Mouse (Mus musculus) lung, embryonic 14.5 days (tissue): Measurements from ENCODE around the gene Sptlc3. TPM values are rescaled to one million over a fixed set of nuclear protein-coding genes. Genes with fewer than 3 reads are reported as not detected.

Experiments
- ATAC-seq: fragments of 200-750 bp; cut with Nextera tagmentation; 2 replicates; pipeline ENCODE4 v1.8.0; 2017; ENCODE audit warnings: mild to moderate bottlenecking, moderate TSS enrichment, moderate library complexity; ENCODE audit not compliant: insufficient read depth
- DNase-seq: peaks from one replicate; pipeline ENCODE4 v3.0.0-alpha.2; 2015
- H3K27ac ChIP-seq: fragments of 300-500 bp; sonication (generic); 2 replicates; pipeline ENCODE4 v1.5.1; 2014; ENCODE audit warnings: low read depth, mild to moderate bottlenecking, moderate library complexity
- H3K27me3 ChIP-seq: fragments of 300-500 bp; sonication (generic); 2 replicates; pipeline ENCODE4 v1.6.1; 2014; ENCODE audit warnings: low read length, control low read depth; ENCODE audit not compliant: insufficient read depth
- H3K36me3 ChIP-seq: fragments of 300-500 bp; sonication (generic); 2 replicates; pipeline ENCODE4 v1.6.1; 2014; ENCODE audit warnings: control low read depth; ENCODE audit not compliant: insufficient read depth
- H3K4me1 ChIP-seq: fragments of 300-500 bp; sonication (generic); 2 replicates; pipeline ENCODE4 v1.6.1; 2014; ENCODE audit warnings: antibody characterized with exemption, control low read depth; ENCODE audit not compliant: insufficient read depth
- H3K4me2 ChIP-seq: fragments of 300-500 bp; sonication (generic); 2 replicates; pipeline ENCODE4 v1.6.1; 2014; ENCODE audit warnings: mild to moderate bottlenecking
- H3K4me3 ChIP-seq: fragments of 300-500 bp; sonication (generic); 2 replicates; pipeline ENCODE4 v1.5.1; 2014; ENCODE audit warnings: low read depth, low read length
- H3K9ac ChIP-seq: fragments of 300-500 bp; sonication (generic); 2 replicates; pipeline ENCODE4 v1.6.1; 2014
- H3K9me3 ChIP-seq: fragments of 300-500 bp; sonication (generic); 2 replicates; pipeline ENCODE4 v1.6.1; 2016; ENCODE audit warnings: low read depth, low read length, control low read depth
- CTCF ChIP-seq: IDR thresholded peaks from 2 replicates; pipeline ENCODE4 v1.5.1; 2016; ENCODE audit warnings: antibody characterized with exemption, low read depth
- WGBS: fragments of 180-500 bp; shearing (Covaris S2); extraction: QIAGEN DNeasy Blood & Tissue Kit; methylation state at CpG from one replicate; pipeline ENCODE4 v1.1.7; 2014; 5-methylcytosine and 5-hydroxymethylcytosine counted together
- polyA plus RNA-seq: library from polyadenylated mRNA; unstranded; fragments of >200 nt; fragmentation: Nextera tagmentation; extraction: Ambion mirVana; gene quantifications from 2 replicates; pipeline ENCODE4 v1.2.1, GENCODE M21; 2014

The Sptlc3 gene
- polyA plus RNA-seq = 0.16 and 0.26 TPM in 2 replicates

GRCm38 (mm10) chr2:139493836-139494235 lies at the start of gene Sptlc3:
Gene Sptlc3 (plus strand): TSS chr2:139493913.
- peak; percentile 4 for DNase-seq
- no peak within 1 kb of the TSS for H3K4me2 ChIP-seq

GRCm38 (mm10) chr2:139467726-139468125 lies 26.0 kb upstream of the Sptlc3 start:
- H3K36me3 ChIP-seq = no peaks in the 10 kb centered on the region
- ATAC-seq = no peak
- no peak for DNase-seq

More at GRCm38 (mm10) chr2:139493836-139494235, at the start of gene Sptlc3:
- Histone ChIP-seq H3K27me3 (no peaks in the 10 kb centered on the region), H3K9ac (no peak within 1 kb of the TSS), H3K4me1 (0 out of 2 replicates have a peak, but pooled peaks cover 4% of the 10 kb centered on the region), H3K27ac (no peak within 1 kb of the TSS), H3K4me3 (no peak within 1 kb of the TSS), H3K36me3 (no peaks in the 10 kb centered on the region), H3K9me3 (no peaks in the 10 kb centered on the region)
- TF ChIP-seq CTCF = no peak
- ATAC-seq = no peak
- 47% methylated on average over 5 of the region's 5 CpGs for WGBS

DNA sequence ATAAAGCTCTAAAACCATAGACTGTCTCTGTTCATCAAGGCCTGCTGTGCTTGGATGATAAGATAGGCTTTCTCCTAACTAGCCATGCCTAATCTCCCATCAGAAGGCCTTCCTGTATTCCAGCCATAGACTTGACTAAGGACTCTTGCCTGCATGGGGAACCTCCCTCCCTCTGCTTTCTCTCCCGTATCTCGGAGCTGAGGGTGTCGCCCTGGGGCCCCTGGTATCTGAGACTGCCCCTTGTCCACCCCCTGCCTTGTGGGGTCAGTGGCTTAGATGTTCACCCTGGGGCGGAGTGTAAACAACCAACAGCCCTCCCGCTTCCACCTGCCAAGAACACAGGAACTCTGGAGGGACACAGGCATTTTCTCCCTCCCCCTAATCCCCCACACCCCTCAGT lies 5.0 kb upstream of the Sptlc3 start:
- H3K4me2 ChIP-seq = no peak overlapping the region
- H3K27ac ChIP-seq = no peak overlapping the region
- TF ChIP-seq CTCF = no peak
- 36% methylated on average over 5 of the region's 5 CpGs for WGBS
- no peak overlapping the region for H3K4me3 ChIP-seq
- H3K9me3 ChIP-seq = no peaks in the 10 kb centered on the region
- ATAC-seq (no peak), DNase-seq (no peak)
- no peaks in the 10 kb centered on the region for H3K36me3 ChIP-seq
- no peak overlapping the region for H3K9ac ChIP-seq
- no peaks in the 10 kb centered on the region for H3K27me3 ChIP-seq
- H3K4me1 ChIP-seq = 0 out of 2 replicates have a peak, but pooled peaks cover under 1% of the 10 kb centered on the region

More at GRCm38 (mm10) chr2:139467726-139468125, 26.0 kb upstream of the Sptlc3 start:
- WGBS = 70% methylated on average over 4 of the region's 4 CpGs
- H3K4me3 ChIP-seq = no peak overlapping the region
- no peaks in the 10 kb centered on the region for H3K9me3 ChIP-seq
- no peak overlapping the region for H3K4me2 ChIP-seq
- H3K27me3 ChIP-seq = no peaks in the 10 kb centered on the region
- H3K9ac ChIP-seq = no peak overlapping the region
- TF ChIP-seq CTCF = no peak
- no peak overlapping the region for H3K27ac ChIP-seq
- no peaks in the 10 kb centered on the region for H3K4me1 ChIP-seq

DNA sequence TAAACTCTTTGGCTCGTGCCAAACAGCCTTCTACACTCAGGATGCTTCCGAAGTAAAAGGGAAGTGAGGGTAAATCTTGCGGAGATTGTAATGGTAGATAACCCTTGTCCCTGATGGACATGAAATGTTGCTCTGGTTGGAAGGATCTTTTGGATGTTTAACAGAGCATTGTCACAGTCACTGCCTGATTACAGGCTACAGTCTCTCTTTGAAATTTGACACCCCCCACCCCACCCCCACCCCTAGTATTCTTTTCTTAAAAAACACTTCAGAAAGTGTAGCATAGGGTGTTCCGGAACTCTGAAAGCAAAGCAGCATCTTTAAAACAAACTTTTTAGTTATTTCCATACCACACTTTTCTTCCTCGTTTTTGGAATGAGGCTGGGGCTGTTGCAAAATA lies 916 bp downstream of the Sptlc3 start:
- Histone ChIP-seq H3K4me2 (no peak overlapping the region), H3K27ac (no peak overlapping the region), H3K4me3 (no peak overlapping the region), H3K4me1 (0 out of 2 replicates have a peak, but pooled peaks cover 4% of the 10 kb centered on the region), H3K9me3 (no peaks in the 10 kb centered on the region), H3K27me3 (no peaks in the 10 kb centered on the region), H3K9ac (no peak overlapping the region), H3K36me3 (no peaks in the 10 kb centered on the region)
- DNase-seq = peak; percentile 5
- ATAC-seq = peak; percentile 75; the same call in 1 of the 2 replicates
- TF ChIP-seq CTCF = no peak
- 19% methylated on average over 5 of the region's 5 CpGs for whole genome bisulfite sequencing

DNA sequence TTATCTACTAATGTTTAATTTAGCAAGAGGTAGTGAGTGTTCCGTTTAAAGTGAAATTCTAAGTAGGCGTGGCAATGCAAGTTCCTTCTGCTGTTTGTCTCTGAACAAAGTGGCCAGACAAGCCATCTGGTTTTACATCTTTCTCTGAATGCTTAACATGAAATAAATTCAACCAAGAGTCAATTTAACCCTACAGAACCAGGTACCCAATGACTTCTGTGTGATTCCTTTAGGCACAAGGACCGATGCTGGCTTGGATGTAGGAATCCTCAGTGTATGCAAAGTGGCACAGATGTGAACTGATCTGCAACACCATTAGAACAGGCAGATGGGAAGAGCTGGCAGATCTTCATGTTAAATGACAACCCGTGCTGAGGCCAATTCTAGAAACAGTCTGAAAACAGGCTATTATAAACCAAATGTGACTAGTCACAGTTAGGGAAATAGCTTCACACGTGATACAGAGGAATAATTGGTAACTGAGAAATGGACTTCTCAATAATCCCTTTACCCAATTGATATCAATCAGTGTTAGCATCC lies 68.3 kb downstream of the Sptlc3 start:
- H3K9me3 ChIP-seq = no peaks in the 10 kb centered on the region
- WGBS = 70% methylated on average over 5 of the region's 5 CpGs
- TF ChIP-seq CTCF = no peak
- no peak for ATAC-seq
- no peak overlapping the region for H3K4me2 ChIP-seq
- no peak overlapping the region for H3K27ac ChIP-seq
- no peak for DNase-seq
- no peaks in the 10 kb centered on the region for H3K36me3 ChIP-seq
- no peaks in the 10 kb centered on the region for H3K27me3 ChIP-seq
- no peaks in the 10 kb centered on the region for H3K4me1 ChIP-seq
- H3K9ac ChIP-seq = no peak overlapping the region
- no peak overlapping the region for H3K4me3 ChIP-seq

DNA sequence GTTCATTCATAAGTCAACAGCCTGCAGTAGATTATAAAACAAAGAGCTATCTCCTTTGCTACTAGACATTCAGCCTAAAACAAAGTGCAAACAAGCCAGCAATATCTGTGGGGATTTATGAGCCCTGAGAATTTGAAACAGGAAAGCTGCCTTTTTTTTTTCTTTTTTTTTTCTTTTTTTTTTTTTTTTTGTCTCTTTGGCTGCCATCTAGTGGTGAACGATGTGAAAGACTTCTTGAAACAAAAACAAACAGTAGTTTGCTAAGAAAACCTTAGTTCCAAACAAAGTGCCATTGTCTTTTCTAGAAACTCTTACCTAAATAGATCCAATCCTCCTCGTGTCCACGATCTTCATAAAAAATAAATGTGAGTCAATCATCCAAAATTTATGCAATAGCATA lies 85.6 kb downstream of the Sptlc3 start:
- TF ChIP-seq CTCF = peak; percentile 33; the same call in 1 of the 2 replicates
- no peaks in the 10 kb centered on the region for H3K4me1 ChIP-seq
- no peak for ATAC-seq
- H3K9me3 ChIP-seq = no peaks in the 10 kb centered on the region
- peak; percentile 60 for DNase-seq
- 6% methylated on average over 3 of the region's 3 CpGs for WGBS
- no peak overlapping the region for H3K4me2 ChIP-seq
- no peak overlapping the region for H3K27ac ChIP-seq
- H3K36me3 ChIP-seq = no peaks in the 10 kb centered on the region
- H3K9ac ChIP-seq = no peak overlapping the region
- no peak overlapping the region for H3K4me3 ChIP-seq
- H3K27me3 ChIP-seq = no peaks in the 10 kb centered on the region

- WGBS = 34% methylated on average over 6 of the region's 6 CpGs
- H3K27ac ChIP-seq = no peak overlapping the region
- ATAC-seq = peak; percentile 40
- H3K9me3 ChIP-seq = no peaks in the 10 kb centered on the region
- peak; percentile 76 for DNase-seq
- H3K36me3 ChIP-seq = no peaks in the 10 kb centered on the region
- no peaks in the 10 kb centered on the region for H3K4me1 ChIP-seq
- H3K9ac ChIP-seq = no peak overlapping the region
- H3K4me2 ChIP-seq = no peak overlapping the region
- H3K27me3 ChIP-seq = no peaks in the 10 kb centered on the region
- TF ChIP-seq CTCF = peak; percentile 60
- no peak overlapping the region for H3K4me3 ChIP-seq
These were observed 89.1 kb downstream of the Sptlc3 start for GRCm38 (mm10) chr2:139582766-139583165.
